Mouse (Mus musculus) liver, embryonic 14.5 days (tissue): ENCODE measurements around the gene Rsf1. TPM values are rescaled to one million over a fixed set of nuclear protein-coding genes. Genes with fewer than 3 reads are reported as not detected.

Experiments
- ATAC-seq: fragments of 200-750 bp; cut with Nextera tagmentation; 2 replicates; pipeline ENCODE4 v1.8.0; 2017; ENCODE audit warnings: moderate number of reproducible peaks, mild to moderate bottlenecking, moderate library complexity; ENCODE audit not compliant: insufficient read depth
- DNase-seq, 3 experiments: peaks; one replicate each; pipeline ENCODE4 v3.0.0-alpha.2; 2012 to 2013; ENCODE audit warnings: low read depth in 3 of 3, low spot score in 3 of 3
- H3K27ac ChIP-seq: fragments of 300-500 bp; sonication (generic); 2 replicates; pipeline ENCODE4 v1.5.1; 2014; ENCODE audit warnings: moderate library complexity, mild to moderate bottlenecking, control low read depth, inconsistent platforms
- H3K27me3 ChIP-seq: fragments of 300-500 bp; sonication (generic); 2 replicates; pipeline ENCODE4 v1.6.1; 2014; ENCODE audit warnings: mild to moderate bottlenecking, low read length, moderate library complexity; ENCODE audit not compliant: control insufficient read depth, insufficient read depth
- H3K36me3 ChIP-seq: fragments of 300-500 bp; sonication (generic); replicated peaks from 2 replicates; pipeline ENCODE4 v1.6.1; 2014; ENCODE audit warnings: low read depth; ENCODE audit not compliant: control insufficient read depth, insufficient read depth
- H3K4me1 ChIP-seq, 2 experiments: fragments of 200-500 bp in 1 of 2; fragments of 300-500 bp in 1 of 2; sonication (generic) in 1 of 2; replicated peaks; 2 replicates each; pipeline ENCODE4 v1.6.1; 2012 to 2014; ENCODE audit warnings: antibody characterized with exemption in 1 of 2, inconsistent platforms in 1 of 2, low read length in 1 of 2; ENCODE audit not compliant: control insufficient read depth in 2 of 2, insufficient read depth in 2 of 2
- H3K4me2 ChIP-seq: fragments of 300-500 bp; sonication (generic); 2 replicates; pipeline ENCODE4 v1.6.1; 2014; ENCODE audit warnings: low read depth, mild to moderate bottlenecking, control low read depth, moderate library complexity
- H3K4me3 ChIP-seq, 2 experiments: fragments of 200-500 bp in 1 of 2; fragments of 300-500 bp in 1 of 2; sonication (generic) in 1 of 2; 2 replicates each; pipeline ENCODE4 v1.5.1; 2012 to 2014; ENCODE audit warnings: low read depth in 2 of 2, low read length in 2 of 2, mild to moderate bottlenecking in 2 of 2, control low read depth in 1 of 2, inconsistent platforms in 1 of 2, moderate library complexity in 1 of 2; ENCODE audit not compliant: insufficient read depth in 1 of 2
- H3K9ac ChIP-seq: fragments of 300-500 bp; sonication (generic); replicated peaks from 2 replicates; pipeline ENCODE4 v1.6.1; 2014; ENCODE audit warnings: mild to moderate bottlenecking, control low read depth, moderate library complexity
- H3K9me3 ChIP-seq: fragments of 300-500 bp; sonication (generic); 2 replicates; pipeline ENCODE4 v1.6.1; 2016; ENCODE audit warnings: low read length, mixed read lengths; ENCODE audit not compliant: control insufficient read depth
- CTCF ChIP-seq: IDR thresholded peaks from 2 replicates; pipeline ENCODE4 v1.5.1; 2016; ENCODE audit warnings: antibody characterized with exemption, low read depth, control low read depth
- EP300 ChIP-seq: IDR thresholded peaks from 2 replicates; pipeline ENCODE4 v1.6.1; 2016; ENCODE audit warnings: antibody characterized with exemption, low read depth
- WGBS: fragments of 180-500 bp; shearing (Covaris S2); extraction: QIAGEN DNeasy Blood & Tissue Kit; methylation state at CpG from one replicate; pipeline ENCODE4 v1.1.7; 2014; ENCODE audit not compliant: insufficient replicate concordance; 5-methylcytosine and 5-hydroxymethylcytosine counted together
- polyA plus RNA-seq, 2 experiments: library from polyadenylated mRNA; depleted of rRNA in 1 of 2; stranded (reverse) in 1 of 2; unstranded in 1 of 2; fragments of >200 nt; fragmentation: Nextera tagmentation in 1 of 2; extraction: Ambion mirVana in 1 of 2; gene quantifications; 2 replicates each; pipeline versions ENCODE4 v1.2.1 to v1.2.3; 2012 to 2014

The Rsf1 gene
- polyA plus RNA-seq (2012; rRNA removed) (1.4 and 2.8 TPM in 2 replicates), polyA plus RNA-seq (2014; fragmentation: Nextera tagmentation; extraction: Ambion mirVana) (4.9 and 5.0 TPM in 2 replicates)

DNA sequence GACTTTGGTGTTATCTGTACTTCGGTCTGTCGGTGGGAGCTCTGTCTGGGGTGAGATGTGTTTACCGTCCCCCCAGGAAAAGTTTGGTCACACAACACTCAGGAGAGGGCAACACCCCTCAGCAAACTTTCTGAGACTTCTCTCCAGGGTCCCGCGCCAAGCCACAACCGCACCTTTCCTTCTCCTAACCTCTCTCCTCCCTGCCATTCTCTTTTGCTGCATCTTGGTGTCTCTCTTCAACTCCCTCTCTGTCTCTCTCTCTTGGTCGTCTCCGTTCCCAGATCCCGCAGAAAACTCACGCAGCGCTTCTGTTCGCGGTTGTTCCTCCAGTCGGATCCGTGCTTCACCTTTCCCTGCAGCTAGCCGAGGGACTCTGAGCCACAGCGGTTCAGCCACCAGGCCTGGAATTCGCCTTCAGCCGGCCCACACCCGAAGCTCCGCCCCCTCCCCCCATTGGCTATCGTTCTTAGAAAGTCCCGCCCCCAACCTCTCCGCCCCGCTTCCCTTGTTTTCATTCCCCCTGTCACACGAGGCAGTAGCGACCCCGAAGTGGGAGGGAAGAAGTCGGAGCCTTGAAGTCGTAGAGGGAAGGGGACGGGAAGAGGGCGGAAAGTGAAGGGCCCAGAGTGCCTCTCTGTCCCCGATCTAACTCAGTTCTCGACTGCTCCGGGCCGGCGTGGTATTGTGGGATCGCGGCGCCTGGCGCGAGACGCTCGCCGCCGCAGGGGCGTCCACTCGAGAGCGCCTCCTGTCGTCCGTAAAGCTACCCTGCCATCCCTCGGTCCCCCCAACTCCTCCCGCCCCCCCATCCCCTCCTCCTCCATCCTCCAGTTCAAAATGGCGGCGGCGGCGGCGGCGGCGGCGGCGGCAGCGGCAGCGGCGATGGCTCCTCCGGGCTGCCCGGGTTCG, at the start of gene Rsf1, which contains the start of gene Aamdc:
Rsf1 (plus strand) TSS at position 823 of the 909 bp plus-strand sequence.
Aamdc (minus strand) TSS at position 431 of the 909 bp plus-strand sequence.
- peak; percentile 90 to 93 (median 91) for DNase-seq
- under 1% methylated on average over 52 of the region's 68 CpGs for WGBS
- ATAC-seq = peak; percentile 88

GRCm38 (mm10) chr7:97535531-97535930, 44.2 kb upstream of the Rsf1 start:
- DNase-seq = no peak
- Histone ChIP-seq H3K4me2 (no peak overlapping the region), H3K36me3 (peaks cover 6% of the 10 kb centered on the region; the same call in 1 of the 2 replicates), H3K4me3 (no peak overlapping the region), H3K4me1 (no peaks in the 10 kb centered on the region), H3K9me3 (no peaks in the 10 kb centered on the region), H3K9ac (no peak overlapping the region), H3K27ac (no peak overlapping the region), H3K27me3 (no peaks in the 10 kb centered on the region)
- TF ChIP-seq EP300 = no peak
- no peak for ATAC-seq
- WGBS = 84% methylated on average over 5 of the region's 5 CpGs

More for the DNA sequence above, at the start of gene Rsf1, which contains the start of gene Aamdc:
- H3K9me3 ChIP-seq = no peaks in the 10 kb centered on the region
- peak; percentile 86 for TF ChIP-seq CTCF
- no peak for TF ChIP-seq EP300
- H3K4me2 ChIP-seq = peak within 1 kb of the TSS; percentile 98
- H3K27ac ChIP-seq = peak within 1 kb of the TSS; percentile 83
- H3K4me3 ChIP-seq = peak within 1 kb of the TSS; percentile 91 to 100
- H3K27me3 ChIP-seq = no peaks in the 10 kb centered on the region
- H3K36me3 ChIP-seq = no peaks in the 10 kb centered on the region
- peak within 1 kb of the TSS; percentile 96 for H3K9ac ChIP-seq
- H3K4me1 ChIP-seq = peaks cover 6 to 7% of the 10 kb centered on the region in 2 experiments

- H3K36me3 ChIP-seq = peaks cover 6% of the 10 kb centered on the region; the same call in 1 of the 2 replicates
- WGBS = 75% methylated on average over 5 of the region's 5 CpGs
- ATAC-seq (no peak), DNase-seq (no peak)
- no peak overlapping the region for H3K4me3 ChIP-seq
- no peak overlapping the region for H3K27ac ChIP-seq
- H3K4me1 ChIP-seq = no peaks in the 10 kb centered on the region
- H3K9ac ChIP-seq = no peak overlapping the region
- no peaks in the 10 kb centered on the region for H3K9me3 ChIP-seq
- no peaks in the 10 kb centered on the region for H3K27me3 ChIP-seq
- H3K4me2 ChIP-seq = no peak overlapping the region
- no peak for TF ChIP-seq CTCF
Measured at GRCm38 (mm10) chr7:97536571-97536970, 43.1 kb upstream of the Rsf1 start.

DNA sequence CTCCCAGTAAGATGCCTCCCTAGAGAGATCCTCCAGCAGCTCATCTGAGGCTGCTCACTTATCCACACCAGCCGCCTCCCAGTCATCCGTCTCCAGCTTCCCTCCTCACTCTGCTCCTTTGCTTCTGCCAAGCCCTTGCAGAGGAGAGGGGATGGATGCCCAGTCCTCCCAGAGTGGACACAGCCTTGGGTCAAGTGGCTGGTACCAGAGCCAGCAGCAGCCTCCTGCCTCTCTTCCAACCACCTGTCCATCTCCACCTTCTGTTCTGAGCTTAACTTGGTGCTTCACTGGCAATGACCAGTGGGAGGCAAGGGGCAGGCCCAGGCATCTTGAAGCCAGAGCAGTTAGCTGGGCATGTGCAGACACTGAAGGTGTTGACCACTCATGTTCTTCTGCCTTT, 33.2 kb upstream of the Rsf1 start:
- TF ChIP-seq CTCF (no peak), EP300 (no peak)
- H3K9ac ChIP-seq = no peak overlapping the region
- H3K9me3 ChIP-seq = no peaks in the 10 kb centered on the region
- no peak overlapping the region for H3K4me2 ChIP-seq
- DNase-seq (no peak), ATAC-seq (no peak)
- H3K4me1 ChIP-seq = no peaks in the 10 kb centered on the region
- peaks cover 6% of the 10 kb centered on the region; the same call in 1 of the 2 replicates for H3K36me3 ChIP-seq
- no peak overlapping the region for H3K27ac ChIP-seq
- H3K4me3 ChIP-seq = no peak overlapping the region
- no peaks in the 10 kb centered on the region for H3K27me3 ChIP-seq
- 72% methylated on average over 2 of the region's 2 CpGs for WGBS

DNA sequence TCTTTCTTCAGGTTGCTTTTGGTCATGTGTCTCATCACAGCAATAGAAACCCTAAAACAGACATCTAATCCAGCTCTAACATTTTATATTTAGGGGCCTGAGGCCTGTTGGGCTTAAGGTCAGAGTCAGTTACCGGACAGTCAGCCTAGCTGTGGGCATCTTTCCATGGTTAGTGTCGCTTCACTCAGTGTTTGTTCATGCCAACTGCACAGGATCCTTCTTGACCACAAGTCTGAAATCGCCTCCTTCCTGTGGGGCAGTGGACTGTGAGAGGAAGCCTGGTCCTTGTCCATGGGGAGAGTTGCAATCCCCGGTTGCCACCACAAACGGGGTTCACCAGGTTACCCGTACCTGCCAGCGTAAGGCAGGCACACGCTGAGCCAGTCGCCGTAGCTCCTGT, 30.4 kb upstream of the Rsf1 start:
- no peaks in the 10 kb centered on the region for H3K27me3 ChIP-seq
- H3K4me2 ChIP-seq = no peak overlapping the region
- no peaks in the 10 kb centered on the region for H3K4me1 ChIP-seq
- H3K27ac ChIP-seq = no peak overlapping the region
- no peak for DNase-seq
- TF ChIP-seq CTCF (no peak), EP300 (no peak)
- H3K36me3 ChIP-seq = no peaks in the 10 kb centered on the region
- no peak overlapping the region for H3K4me3 ChIP-seq
- H3K9ac ChIP-seq = no peak overlapping the region
- H3K9me3 ChIP-seq = no peaks in the 10 kb centered on the region
- no peak for ATAC-seq
- WGBS = 75% methylated on average over 10 of the region's 10 CpGs
